Mouse (Mus musculus) liver, embryonic 14.5 days (tissue): ENCODE measurements around the gene Myo1b. TPM values are rescaled to one million over a fixed set of nuclear protein-coding genes. Genes with fewer than 3 reads are reported as not detected.
"Not testable (repeated sequence)": the region's sequence is repeated elsewhere in the genome, so short reads cannot be mapped to it uniquely, and the experiment has no call there.

Experiments
- ATAC-seq: fragments of 200-750 bp; cut with Nextera tagmentation; 2 replicates; pipeline ENCODE4 v1.8.0; 2017; ENCODE audit warnings: moderate number of reproducible peaks, mild to moderate bottlenecking, moderate library complexity; ENCODE audit not compliant: insufficient read depth
- DNase-seq, 3 experiments: peaks; one replicate each; pipeline ENCODE4 v3.0.0-alpha.2; 2012 to 2013; ENCODE audit warnings: low read depth in 3 of 3, low spot score in 3 of 3
- H3K27ac ChIP-seq: fragments of 300-500 bp; sonication (generic); 2 replicates; pipeline ENCODE4 v1.5.1; 2014; ENCODE audit warnings: moderate library complexity, mild to moderate bottlenecking, control low read depth, inconsistent platforms
- H3K27me3 ChIP-seq: fragments of 300-500 bp; sonication (generic); 2 replicates; pipeline ENCODE4 v1.6.1; 2014; ENCODE audit warnings: mild to moderate bottlenecking, low read length, moderate library complexity; ENCODE audit not compliant: control insufficient read depth, insufficient read depth
- H3K36me3 ChIP-seq: fragments of 300-500 bp; sonication (generic); replicated peaks from 2 replicates; pipeline ENCODE4 v1.6.1; 2014; ENCODE audit warnings: low read depth; ENCODE audit not compliant: control insufficient read depth, insufficient read depth
- H3K4me1 ChIP-seq, 2 experiments: fragments of 200-500 bp in 1 of 2; fragments of 300-500 bp in 1 of 2; sonication (generic) in 1 of 2; replicated peaks; 2 replicates each; pipeline ENCODE4 v1.6.1; 2012 to 2014; ENCODE audit warnings: antibody characterized with exemption in 1 of 2, inconsistent platforms in 1 of 2, low read length in 1 of 2; ENCODE audit not compliant: control insufficient read depth in 2 of 2, insufficient read depth in 2 of 2
- H3K4me2 ChIP-seq: fragments of 300-500 bp; sonication (generic); 2 replicates; pipeline ENCODE4 v1.6.1; 2014; ENCODE audit warnings: low read depth, mild to moderate bottlenecking, control low read depth, moderate library complexity
- H3K4me3 ChIP-seq, 2 experiments: fragments of 200-500 bp in 1 of 2; fragments of 300-500 bp in 1 of 2; sonication (generic) in 1 of 2; 2 replicates each; pipeline ENCODE4 v1.5.1; 2012 to 2014; ENCODE audit warnings: low read depth in 2 of 2, low read length in 2 of 2, mild to moderate bottlenecking in 2 of 2, control low read depth in 1 of 2, inconsistent platforms in 1 of 2, moderate library complexity in 1 of 2; ENCODE audit not compliant: insufficient read depth in 1 of 2
- H3K9ac ChIP-seq: fragments of 300-500 bp; sonication (generic); replicated peaks from 2 replicates; pipeline ENCODE4 v1.6.1; 2014; ENCODE audit warnings: mild to moderate bottlenecking, control low read depth, moderate library complexity
- H3K9me3 ChIP-seq: fragments of 300-500 bp; sonication (generic); 2 replicates; pipeline ENCODE4 v1.6.1; 2016; ENCODE audit warnings: low read length, mixed read lengths; ENCODE audit not compliant: control insufficient read depth
- CTCF ChIP-seq: IDR thresholded peaks from 2 replicates; pipeline ENCODE4 v1.5.1; 2016; ENCODE audit warnings: antibody characterized with exemption, low read depth, control low read depth
- EP300 ChIP-seq: IDR thresholded peaks from 2 replicates; pipeline ENCODE4 v1.6.1; 2016; ENCODE audit warnings: antibody characterized with exemption, low read depth
- WGBS: fragments of 180-500 bp; shearing (Covaris S2); extraction: QIAGEN DNeasy Blood & Tissue Kit; methylation state at CpG from one replicate; pipeline ENCODE4 v1.1.7; 2014; ENCODE audit not compliant: insufficient replicate concordance; 5-methylcytosine and 5-hydroxymethylcytosine counted together
- polyA plus RNA-seq, 2 experiments: library from polyadenylated mRNA; depleted of rRNA in 1 of 2; stranded (reverse) in 1 of 2; unstranded in 1 of 2; fragments of >200 nt; fragmentation: Nextera tagmentation in 1 of 2; extraction: Ambion mirVana in 1 of 2; gene quantifications; 2 replicates each; pipeline versions ENCODE4 v1.2.1 to v1.2.3; 2012 to 2014

Myo1b gene
- polyA plus RNA-seq, 2 experiments = 3.8 to 9.1 TPM

GRCm38 (mm10) chr1:51879927-51880814, 35.7 kb downstream of the Myo1b start:
- 42% methylated on average over 12 of the region's 12 CpGs for WGBS
- DNase-seq = no peak
- Histone ChIP-seq H3K27ac (no peak overlapping the region), H3K9me3 (no peaks in the 10 kb centered on the region), H3K4me2 (no peak overlapping the region), H3K36me3 (no peaks in the 10 kb centered on the region), H3K9ac (no peak overlapping the region), H3K27me3 (no peaks in the 10 kb centered on the region), H3K4me3 (no peak overlapping the region), H3K4me1 (peaks cover 0 to 5% of the 10 kb centered on the region in 2 experiments; a peak in 2 of 4 replicates)
- TF ChIP-seq EP300 (no peak), CTCF (no peak)
- no peak for ATAC-seq

- no peak overlapping the region for H3K4me2 ChIP-seq
- no peaks in the 10 kb centered on the region for H3K27me3 ChIP-seq
- peaks cover 0 to 5% of the 10 kb centered on the region in 2 experiments; a peak in 2 of 4 replicates for H3K4me1 ChIP-seq
- no peak for TF ChIP-seq EP300
- TF ChIP-seq CTCF = no peak
- ATAC-seq = no peak
- H3K27ac ChIP-seq = no peak overlapping the region
- no peaks in the 10 kb centered on the region for H3K36me3 ChIP-seq
- H3K4me3 ChIP-seq = no peak overlapping the region
- 14% methylated on average over 9 of the region's 9 CpGs for WGBS
- no peaks in the 10 kb centered on the region for H3K9me3 ChIP-seq
- H3K9ac ChIP-seq = no peak overlapping the region
- DNase-seq = no peak
Observed at GRCm38 (mm10) chr1:51879333-51879770, 36.5 kb downstream of the Myo1b start.

- Histone ChIP-seq H3K36me3 (no peaks in the 10 kb centered on the region), H3K4me1 (peaks cover 0 to 5% of the 10 kb centered on the region in 2 experiments; a peak in 2 of 4 replicates), H3K4me3 (no peak overlapping the region), H3K9ac (no peak overlapping the region), H3K9me3 (no peaks in the 10 kb centered on the region), H3K4me2 (no peak overlapping the region), H3K27ac (no peak overlapping the region), H3K27me3 (no peaks in the 10 kb centered on the region)
- 60% methylated on average over 15 of the region's 15 CpGs for WGBS
- TF ChIP-seq EP300 = no peak
- ATAC-seq (no peak), DNase-seq (no peak)
Observed at GRCm38 (mm10) chr1:51875462-51876225, 40.2 kb downstream of the Myo1b start.

DNA sequence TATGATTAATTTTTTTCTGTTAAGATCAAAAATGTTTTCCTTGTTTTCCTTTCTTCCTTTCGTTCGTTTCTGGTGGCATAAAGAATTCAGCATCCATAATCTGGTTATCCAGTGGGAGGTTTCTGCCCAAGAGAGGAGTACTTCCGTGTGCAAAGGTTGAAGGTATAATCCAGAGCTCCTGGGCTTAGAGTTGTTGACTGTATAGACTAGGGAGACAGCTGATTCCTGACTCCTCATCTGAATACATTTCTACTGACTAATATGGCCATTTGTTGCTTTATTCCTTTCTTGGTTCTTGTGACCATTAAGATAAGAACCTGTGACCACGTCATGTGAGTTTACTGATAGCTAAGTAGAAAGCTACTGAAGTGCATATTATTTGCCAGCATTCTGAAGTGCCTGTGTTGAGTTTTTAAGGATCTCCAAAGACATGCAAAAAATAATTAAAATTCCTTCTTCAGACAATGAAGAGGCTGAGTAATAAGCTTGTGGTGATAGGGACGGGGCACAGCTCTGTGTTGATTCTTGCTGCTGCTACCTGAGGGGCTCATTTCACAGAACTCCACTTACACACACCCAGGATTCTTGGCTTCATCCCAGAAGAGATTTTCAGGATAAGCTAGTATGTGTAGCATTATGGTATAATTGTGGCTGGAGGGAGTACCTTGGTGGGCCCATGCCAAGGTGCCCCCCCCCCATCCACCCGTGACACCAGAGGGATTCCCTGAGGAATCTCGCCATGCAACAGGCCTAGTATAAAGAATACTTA, 43.2 kb downstream of the Myo1b start:
- Histone ChIP-seq H3K9me3 (no peaks in the 10 kb centered on the region), H3K4me3 (no peak overlapping the region), H3K4me2 (no peak overlapping the region), H3K27me3 (no peaks in the 10 kb centered on the region), H3K9ac (no peak overlapping the region), H3K4me1 (0 out of 4 replicates have a peak, but pooled peaks cover 0 to 1% of the 10 kb centered on the region in 2 experiments), H3K27ac (no peak overlapping the region), H3K36me3 (no peaks in the 10 kb centered on the region)
- DNase-seq = no peak
- no peak for TF ChIP-seq EP300
- TF ChIP-seq CTCF = no peak
- no peak for ATAC-seq
- WGBS = 54% methylated on average over 7 of the region's 7 CpGs

DNA sequence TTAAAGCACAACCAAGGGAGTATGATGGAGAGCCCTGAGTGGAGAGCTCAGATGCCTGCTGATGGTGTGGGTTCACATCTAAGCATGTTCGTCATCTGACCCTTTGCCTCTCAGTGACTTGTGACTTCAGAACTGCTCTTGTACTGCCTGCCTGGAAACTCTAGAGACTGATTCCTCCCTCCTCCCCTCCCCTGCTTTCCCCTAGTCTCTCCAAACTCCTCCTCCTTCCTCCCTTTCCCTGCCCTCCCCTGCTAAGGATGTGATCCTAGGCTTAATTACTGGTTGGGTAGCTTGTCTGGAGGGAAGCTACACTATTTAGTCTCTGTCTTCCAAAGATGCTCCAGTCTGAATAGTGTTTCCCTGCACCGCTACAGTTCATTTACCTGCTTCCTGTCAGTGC, 44.6 kb downstream of the Myo1b start:
- not testable (repeated sequence) for H3K27ac ChIP-seq, H3K36me3 ChIP-seq, H3K9ac ChIP-seq, H3K27me3 ChIP-seq, DNase-seq, H3K4me3 ChIP-seq, ATAC-seq, H3K4me2 ChIP-seq, H3K4me1 ChIP-seq, H3K9me3 ChIP-seq
- WGBS = 52% methylated on average over 2 of the region's 2 CpGs
